Mouse (Mus musculus) cerebellum, adult 9-10 months (tissue): Measurements from ENCODE around the gene Casp7.

Experiments
- DNase-seq: peaks from one replicate; pipeline ENCODE4 v3.0.0; 2022

Gene Casp7

GRCm38 (mm10) chr19:56425492-56425891, 28.6 kb downstream of the Casp7 start:
- no peak for DNase-seq

DNA sequence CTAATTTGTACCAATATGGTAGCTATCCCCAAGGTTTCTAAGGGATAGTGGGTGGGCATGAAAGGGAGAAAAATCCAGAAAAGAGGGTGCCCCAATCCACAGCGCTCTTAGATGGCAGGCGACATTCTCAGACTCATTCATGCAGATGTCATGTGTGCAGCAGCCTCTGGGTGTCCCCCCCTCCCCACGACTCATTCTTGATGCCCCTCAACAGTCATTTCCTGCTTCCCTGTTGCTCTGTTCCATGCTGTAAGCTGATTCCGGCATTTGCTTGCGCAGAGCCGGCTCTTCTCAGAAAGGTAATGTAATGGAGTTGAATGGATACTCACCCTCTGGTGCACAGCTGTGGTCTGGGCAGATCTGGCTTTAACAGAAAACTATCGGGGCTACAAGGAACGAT, 33.4 kb downstream of the Casp7 start:
- no peak for DNase-seq

GRCm38 (mm10) chr19:56432706-56433105, 35.8 kb downstream of the Casp7 start:
- DNase-seq: no peak

GRCm38 (mm10) chr19:56433581-56433980, 36.7 kb downstream of the Casp7 start:
- no peak for DNase-seq

DNA sequence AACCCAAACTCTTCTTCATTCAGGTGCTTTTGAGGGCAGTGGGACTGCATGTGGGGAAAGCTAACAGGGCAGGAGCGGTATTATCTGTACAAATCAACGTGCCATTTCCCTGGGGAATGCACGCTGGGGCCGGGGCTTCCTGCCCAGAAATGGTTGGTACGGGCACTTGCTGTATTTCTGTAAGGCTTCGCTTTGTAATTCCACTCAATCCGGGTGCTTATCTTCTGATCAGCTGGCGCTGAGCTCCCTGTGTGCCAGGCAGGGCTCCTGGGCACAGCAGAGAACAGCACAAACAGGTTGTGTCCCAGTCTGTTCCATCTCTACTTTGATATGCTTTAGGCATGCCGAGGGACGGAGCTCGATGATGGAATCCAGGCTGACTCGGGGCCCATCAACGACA, 39.5 kb downstream of the Casp7 start:
- DNase-seq: peak; percentile 32

GRCm38 (mm10) chr19:56438357-56439071, 41.6 kb downstream of the Casp7 start:
- no peak for DNase-seq

DNA sequence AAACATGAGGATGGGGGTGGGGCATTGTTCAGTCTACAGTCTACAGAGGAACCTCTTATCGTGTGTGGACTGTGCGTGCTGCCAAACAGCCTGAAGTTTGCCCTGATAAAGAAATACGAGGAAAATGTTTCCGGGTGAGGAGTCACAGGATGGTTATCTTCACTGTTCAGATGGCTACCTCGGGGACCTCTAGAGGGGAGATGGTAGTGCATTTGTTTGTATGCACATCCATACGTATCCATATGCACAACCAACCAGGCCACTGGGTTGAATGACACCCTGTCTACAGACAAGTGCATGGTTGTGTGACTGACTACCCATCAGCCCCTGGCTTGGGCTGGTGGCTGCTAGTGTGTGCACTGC, 42.1 kb downstream of the Casp7 start:
- no peak for DNase-seq

DNA sequence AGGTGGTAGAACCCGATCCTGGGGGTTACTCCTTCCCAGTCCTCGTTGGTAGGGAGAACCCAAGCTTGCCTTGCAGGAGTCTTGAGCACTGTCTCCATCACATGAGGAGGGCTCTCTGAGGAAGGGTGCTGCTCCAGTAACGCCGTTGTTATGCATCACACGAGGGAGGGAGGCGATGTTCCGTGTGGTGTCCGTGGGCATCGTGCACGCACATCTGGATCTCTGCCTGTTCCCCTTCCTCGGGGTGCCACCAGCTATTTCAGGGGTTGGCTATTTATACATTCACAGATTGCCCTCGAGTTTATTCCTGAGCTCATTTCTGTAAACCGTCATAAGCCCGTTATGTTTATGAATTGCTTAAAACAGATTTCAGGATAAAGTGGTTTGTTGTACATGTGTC, 46.5 kb downstream of the Casp7 start:
- no peak for DNase-seq

DNA sequence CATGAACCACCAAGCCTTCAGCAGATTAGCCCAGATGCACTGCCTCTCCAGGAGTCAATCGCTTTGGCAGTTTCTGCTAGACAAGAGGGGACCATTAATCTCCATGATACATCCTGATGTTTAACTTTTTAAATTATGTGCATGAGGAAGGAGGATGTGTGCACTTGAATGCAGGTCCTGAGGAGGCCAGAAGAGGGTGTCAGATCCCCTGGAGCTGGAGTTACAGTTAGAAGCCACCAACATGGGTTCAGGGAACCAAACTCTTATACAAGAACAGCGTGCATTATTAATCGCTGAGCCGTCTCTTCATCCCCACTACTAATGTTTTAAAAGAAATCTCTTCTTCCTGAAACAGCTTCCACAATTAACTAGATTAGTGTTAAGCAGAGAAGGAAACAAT, 51.9 kb downstream of the Casp7 start:
- DNase-seq: no peak

GRCm38 (mm10) chr19:56449537-56449936, 52.6 kb downstream of the Casp7 start:
- DNase-seq: no peak

- no peak for DNase-seq
Measured at GRCm38 (mm10) chr19:56450892-56451291, 54.0 kb downstream of the Casp7 start.

GRCm38 (mm10) chr19:56451867-56452266, 54.9 kb downstream of the Casp7 start:
- DNase-seq: no peak

DNA sequence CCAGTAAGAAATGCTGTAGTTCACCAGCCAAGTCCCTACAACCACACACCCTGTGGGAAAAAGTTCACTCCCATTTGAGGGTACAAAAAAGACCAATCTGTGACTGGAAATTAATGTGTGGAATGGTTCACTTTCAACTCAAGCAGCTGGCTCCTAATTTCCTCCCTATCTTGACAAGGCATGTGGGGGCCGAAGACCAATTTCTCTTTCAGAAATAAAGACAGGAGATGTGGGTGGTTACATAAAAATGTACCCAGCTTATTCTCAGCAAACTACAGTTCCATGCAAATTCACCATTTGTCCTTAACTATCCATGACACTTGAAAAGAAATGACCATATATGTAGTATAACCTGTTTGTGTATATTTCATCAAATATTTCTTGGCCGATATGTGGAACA, 55.5 kb downstream of the Casp7 start:
- DNase-seq: no peak

DNA sequence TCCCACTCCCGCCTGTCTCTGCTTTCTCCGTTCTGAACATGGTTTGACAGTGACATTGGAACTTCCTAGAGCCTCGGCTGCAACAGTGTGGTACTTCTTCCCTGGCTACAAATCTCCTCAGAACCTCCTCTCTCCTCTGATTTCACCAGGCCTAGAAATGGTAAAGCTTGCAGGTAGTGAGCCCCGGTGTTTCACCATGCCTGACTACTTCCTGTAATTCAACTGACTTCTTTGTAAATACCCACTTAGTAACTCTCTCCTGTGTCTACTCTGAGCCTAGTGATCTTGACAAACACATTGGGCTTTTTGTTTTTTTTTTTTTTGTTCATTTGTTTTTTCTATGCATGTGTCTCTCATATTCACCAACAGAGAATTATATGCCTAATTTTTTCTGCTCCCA, 57.9 kb downstream of the Casp7 start:
- no peak for DNase-seq

DNA sequence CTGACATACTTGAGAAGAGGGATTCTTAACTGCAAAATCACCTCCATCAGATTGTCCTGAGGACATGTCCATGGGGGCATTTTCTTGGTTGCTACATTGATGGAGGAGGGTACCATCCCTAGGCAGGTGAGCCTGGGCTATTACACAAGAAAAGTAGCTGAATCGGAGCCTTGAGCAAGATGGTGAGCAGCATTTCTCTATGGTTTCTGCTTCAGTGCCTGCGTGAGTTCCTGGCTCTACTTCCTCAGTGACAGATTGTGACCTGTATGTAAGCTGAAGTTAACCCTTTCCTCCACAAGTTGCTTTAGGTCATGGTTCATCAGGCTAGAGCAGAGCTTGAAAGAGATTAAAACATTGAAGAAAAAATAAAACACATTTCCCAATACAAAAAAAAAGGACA, 58.4 kb downstream of the Casp7 start:
- peak; percentile 71 for DNase-seq

GRCm38 (mm10) chr19:56457569-56457968, 60.6 kb downstream of the Casp7 start:
- no peak for DNase-seq

DNA sequence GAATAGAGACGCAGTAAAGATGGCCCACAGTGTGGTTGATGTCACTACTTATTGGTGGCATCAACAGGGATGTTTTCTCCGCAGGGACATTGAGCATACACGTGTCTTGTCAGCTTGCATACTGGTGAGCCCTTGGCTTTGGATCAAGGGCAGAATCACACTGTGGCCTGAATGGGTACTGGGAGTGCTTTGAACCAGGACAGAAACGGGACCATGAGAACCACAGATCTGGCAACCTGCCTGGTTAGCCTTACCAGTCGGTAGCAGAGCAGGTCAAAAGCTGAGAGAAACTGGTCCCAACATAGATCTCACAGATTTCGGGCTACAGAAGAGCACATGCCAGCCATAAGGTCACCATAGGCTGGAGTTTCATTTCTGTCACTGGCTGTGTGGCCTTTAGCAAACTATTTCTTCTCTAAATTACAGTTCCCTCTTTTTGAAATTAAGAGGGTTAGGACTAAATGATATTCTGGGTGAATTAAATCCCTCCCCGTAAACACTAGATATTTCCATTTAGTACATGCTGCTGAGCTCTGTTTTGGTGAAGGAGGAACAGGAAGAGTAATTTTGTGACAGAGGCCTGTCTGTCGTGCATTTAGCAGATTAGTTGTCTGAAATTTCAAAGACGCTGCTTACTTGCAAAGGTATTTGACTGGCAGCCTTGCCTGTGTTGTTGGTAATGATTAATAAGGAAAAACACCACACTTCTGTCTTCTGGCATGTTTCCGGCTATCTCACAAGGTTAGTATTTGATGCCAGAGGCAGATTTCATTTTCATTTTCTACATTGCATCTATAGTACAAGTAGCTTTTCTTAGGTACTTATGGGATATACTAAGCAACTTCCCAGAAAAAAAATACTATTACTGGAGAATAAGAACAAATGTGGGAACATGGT, 62.5 kb downstream of the Casp7 start:
- no peak for DNase-seq

DNA sequence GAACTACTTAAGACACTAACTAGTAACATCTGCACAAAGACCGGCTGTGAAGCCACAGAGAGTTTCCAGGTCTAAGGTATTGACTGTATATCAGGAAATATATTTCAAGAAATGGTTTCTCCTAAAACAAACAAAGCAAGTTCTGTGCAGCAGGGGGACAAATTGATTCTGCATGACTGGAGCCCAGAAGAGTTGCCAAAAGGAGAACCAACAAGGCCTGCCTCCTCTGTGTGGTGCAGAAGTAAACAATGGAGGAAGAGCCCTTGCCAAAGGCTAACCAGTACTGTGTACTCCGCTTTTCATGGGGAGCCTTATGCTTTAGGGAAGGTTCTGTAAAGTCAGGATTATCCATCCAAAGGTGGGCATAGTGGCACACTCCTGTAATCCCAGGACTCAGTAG, 63.3 kb downstream of the Casp7 start:
- DNase-seq: no peak

GRCm38 (mm10) chr19:56461522-56462101, 64.7 kb downstream of the Casp7 start, which contains the start of gene Plekhs1:
Gene Plekhs1, plus strand, starts transcription at chr19:56461640.
- no peak for DNase-seq

GRCm38 (mm10) chr19:56462786-56463185, 65.9 kb downstream of the Casp7 start:
- DNase-seq: no peak

DNA sequence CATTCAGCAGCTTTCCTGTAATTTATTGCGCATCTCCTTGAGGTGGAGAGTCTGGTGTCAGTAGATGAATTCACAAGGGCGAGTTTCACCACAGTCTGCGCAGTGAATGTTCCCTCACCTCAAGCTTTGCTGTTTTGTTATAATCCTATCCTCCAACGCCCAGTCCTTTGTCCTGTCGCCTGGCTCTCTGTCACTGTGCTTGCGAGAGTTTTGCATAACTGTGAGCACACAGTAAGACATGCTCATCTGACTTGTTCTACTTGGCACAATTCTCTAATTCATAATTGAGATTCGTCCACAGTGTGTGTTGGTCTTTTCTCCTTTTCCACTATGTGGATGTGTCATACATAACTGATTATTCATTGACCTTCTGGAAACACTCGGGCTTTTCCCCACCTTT, 69.6 kb downstream of the Casp7 start:
- DNase-seq: no peak

GRCm38 (mm10) chr19:56470286-56471020, 73.5 kb downstream of the Casp7 start:
- DNase-seq: no peak

- no peak for DNase-seq
Measured at GRCm38 (mm10) chr19:56471934-56472333, 75.0 kb downstream of the Casp7 start.
